Mouse (Mus musculus): Measurements from ENCODE around the gene Bmp6.

- TF ChIP-seq CTCF (IDR thresholded peaks at IDR 0.05; ENCODE audit: low read depth, low read length) (no peak), POLR2AphosphoS5 (IDR thresholded peaks at IDR 0.05; ENCODE audit: insufficient replicate concordance, low read depth, low read length) (no peak), GATA1 (IDR thresholded peaks at IDR 0.05; ENCODE audit: borderline replicate concordance, low read length) (no peak), GATA2 (IDR thresholded peaks at IDR 0.05; ENCODE audit: borderline replicate concordance, low read depth, low read length) (no peak), TAL1 (conservative IDR thresholded peaks at IDR 0.05; ENCODE audit: low read depth, low read length) (no peak)
Measured at GRCm38 (mm10) chr13:38342598-38342997, 2.3 kb upstream of the Bmp6 start.

Data from G1E (cell line).